Mouse (Mus musculus) ES-Bruce4 (cell line): ENCODE measurements at regions not wholly inside any gene's neighbourhood (a gene's known extent, or its start where the extent isn't known, plus 50 kb on each side); places are given as distances from the start of the nearest gene placed in this dataset.

Experiments used
- H3K27ac ChIP-seq: 2 replicates; pipeline ENCODE4 v1.5.1; 2012; ENCODE audit warnings: low read length, inconsistent platforms; ENCODE audit not compliant: insufficient read depth
- H3K27me3 ChIP-seq: 2 replicates; pipeline ENCODE4 v1.6.1; 2012; ENCODE audit warnings: mild to moderate bottlenecking, low read length, inconsistent platforms; ENCODE audit not compliant: control insufficient read depth, poor library complexity, insufficient read depth, severe bottlenecking
- H3K36me3 ChIP-seq: 2 replicates; pipeline ENCODE4 v1.6.1; 2012; ENCODE audit warnings: inconsistent platforms, mild to moderate bottlenecking, low read length, moderate library complexity; ENCODE audit not compliant: control insufficient read depth, poor library complexity, insufficient read depth, severe bottlenecking
- H3K4me1 ChIP-seq: one replicate; pipeline ENCODE4 v1.8.1; 2011; ENCODE audit warnings: low read length; ENCODE audit not compliant: control insufficient read depth, insufficient read depth
- H3K4me3 ChIP-seq: 2 replicates; pipeline ENCODE4 v1.5.1; 2011; ENCODE audit warnings: low read depth, mild to moderate bottlenecking, low read length
- H3K9ac ChIP-seq: 2 replicates; pipeline ENCODE4 v1.6.1; 2012; ENCODE audit warnings: low read depth, mild to moderate bottlenecking, inconsistent platforms; ENCODE audit not compliant: poor library complexity, severe bottlenecking
- H3K9me3 ChIP-seq: replicated peaks from 2 replicates; pipeline ENCODE4 v1.6.1; 2012; ENCODE audit warnings: mild to moderate bottlenecking, low read length, inconsistent platforms; ENCODE audit not compliant: control insufficient read depth, poor library complexity, insufficient read depth, severe bottlenecking
- CTCF ChIP-seq: IDR thresholded peaks from one replicate; pipeline ENCODE4 v1.8.1; 2011; ENCODE audit warnings: low read depth, low read length
- EP300 ChIP-seq: IDR thresholded peaks from 2 replicates; pipeline ENCODE4 v1.6.1; 2011; ENCODE audit warnings: low read depth, low read length; ENCODE audit not compliant: insufficient read depth
- POLR2A ChIP-seq: IDR thresholded peaks from one replicate; pipeline ENCODE4 v1.8.1; 2011; ENCODE audit warnings: low read length; ENCODE audit not compliant: insufficient read depth

GRCm38 (mm10) chr9:30848249-30848648 lies 74.0 kb downstream of the Adamts15 start:
- no peaks in the 10 kb centered on the region for H3K9me3 ChIP-seq
- H3K9ac ChIP-seq, result no peak overlapping the region
- no peaks in the 10 kb centered on the region for H3K27me3 ChIP-seq
- TF ChIP-seq POLR2A (no peak), CTCF (no peak), EP300 (no peak)
- H3K4me3 ChIP-seq, result no peak overlapping the region
- no peak overlapping the region for H3K27ac ChIP-seq
- no peaks in the 10 kb centered on the region for H3K4me1 ChIP-seq
- no peaks in the 10 kb centered on the region for H3K36me3 ChIP-seq

GRCm38 (mm10) chr9:30845609-30846290 lies 76.5 kb downstream of the Adamts15 start:
- Histone ChIP-seq H3K27me3 (no peaks in the 10 kb centered on the region), H3K36me3 (no peaks in the 10 kb centered on the region), H3K27ac (no peak overlapping the region), H3K9ac (no peak overlapping the region), H3K9me3 (no peaks in the 10 kb centered on the region), H3K4me1 (no peaks in the 10 kb centered on the region), H3K4me3 (no peak overlapping the region)
- TF ChIP-seq EP300 (no peak), POLR2A (no peak), CTCF (no peak)

GRCm38 (mm10) chr9:30844079-30844563 lies 78.1 kb downstream of the Adamts15 start:
- Histone ChIP-seq H3K4me1 (no peaks in the 10 kb centered on the region), H3K4me3 (no peak overlapping the region), H3K9ac (no peak overlapping the region), H3K27me3 (no peaks in the 10 kb centered on the region), H3K9me3 (no peaks in the 10 kb centered on the region), H3K36me3 (no peaks in the 10 kb centered on the region), H3K27ac (no peak overlapping the region)
- TF ChIP-seq EP300 (no peak), POLR2A (no peak), CTCF (no peak)

- TF ChIP-seq EP300 (no peak), POLR2A (no peak), CTCF (no peak)
- no peak overlapping the region for H3K4me3 ChIP-seq
- no peaks in the 10 kb centered on the region for H3K4me1 ChIP-seq
- no peaks in the 10 kb centered on the region for H3K9me3 ChIP-seq
- H3K27me3 ChIP-seq, result no peaks in the 10 kb centered on the region; the same call in 1 of the 2 replicates
- H3K9ac ChIP-seq, result no peak overlapping the region
- H3K27ac ChIP-seq, result no peak overlapping the region
- no peaks in the 10 kb centered on the region for H3K36me3 ChIP-seq
These were observed 87.3 kb downstream of the Adamts15 start for GRCm38 (mm10) chr9:30834908-30835307.

- Histone ChIP-seq H3K9me3 (no peaks in the 10 kb centered on the region), H3K9ac (no peak overlapping the region), H3K36me3 (no peaks in the 10 kb centered on the region), H3K4me3 (no peak overlapping the region), H3K27me3 (no peaks in the 10 kb centered on the region; the same call in 1 of the 2 replicates), H3K27ac (no peak overlapping the region), H3K4me1 (no peaks in the 10 kb centered on the region)
- TF ChIP-seq CTCF, result no peak
- TF ChIP-seq POLR2A, result no peak
- no peak for TF ChIP-seq EP300
These were observed 87.7 kb downstream of the Adamts15 start for GRCm38 (mm10) chr9:30834565-30834905.

GRCm38 (mm10) chr9:30833836-30834564 lies 88.3 kb downstream of the Adamts15 start:
- no peak overlapping the region for H3K4me3 ChIP-seq
- H3K9ac ChIP-seq, result no peak overlapping the region
- TF ChIP-seq EP300, result no peak
- TF ChIP-seq CTCF, result no peak
- no peaks in the 10 kb centered on the region for H3K4me1 ChIP-seq
- no peaks in the 10 kb centered on the region for H3K9me3 ChIP-seq
- no peak overlapping the region for H3K27ac ChIP-seq
- no peaks in the 10 kb centered on the region; the same call in 1 of the 2 replicates for H3K27me3 ChIP-seq
- no peaks in the 10 kb centered on the region for H3K36me3 ChIP-seq
